Mouse (Mus musculus): Measurements from ENCODE around the gene Kdf1.

GRCm38 (mm10) chr4:133561622-133562021, 42.9 kb downstream of the Kdf1 start:
- no peak for TF ChIP-seq POLR2A (IDR thresholded peaks at IDR 0.05; ENCODE audit: insufficient read length, low read depth)
- TF ChIP-seq MAX (IDR thresholded peaks at IDR 0.05; ENCODE audit: low read depth): no peak
- TF ChIP-seq POLR2AphosphoS2 (IDR thresholded peaks at IDR 0.05; ENCODE audit: insufficient read length, low read depth): no peak
- TF ChIP-seq E2F4 (IDR thresholded peaks at IDR 0.05; ENCODE audit: insufficient read depth): no peak
- TF ChIP-seq SRF (IDR thresholded peaks at IDR 0.05; ENCODE audit: control insufficient read depth, insufficient read length, low read depth): no peak
- no peak for TF ChIP-seq REST (IDR thresholded peaks at IDR 0.05; ENCODE audit: insufficient read depth, insufficient read length)
- TF ChIP-seq TCF3 (IDR thresholded peaks at IDR 0.05; ENCODE audit: insufficient read length, low read depth): no peak
- TF ChIP-seq CEBPB (IDR thresholded peaks at IDR 0.05; ENCODE audit: insufficient read depth, poor library complexity, severe bottlenecking): no peak
- TF ChIP-seq USF1 (IDR thresholded peaks at IDR 0.05; ENCODE audit: low read depth): no peak
